ENCODE assay signal across 20 mouse cellular contexts in genomic region chr16:24958661-24959060, GRCm38 (mm10).
DNase-seq lines count a peak whose midpoint lies in the region; ATAC-seq and TF ChIP-seq lines count a peak whose summit lies in the region.
"Had no signal": no experiment of that assay in that cellular context is flagged by ENCODE, and none has a peak within 500 bp of the region (broad histone marks: within the 10 kb centered on the region; RNA-seq: fewer than 3 reads in every experiment).

No protein-coding gene starts in this region.

- H3K36me3 ChIP-seq in heart, embryonic 13.5 days: peaks cover 19% of the 10 kb centered on the region
- 0 out of 2 replicates have a peak, but pooled peaks cover 4% of the 10 kb centered on the region for H3K36me3 ChIP-seq in heart, postnatal 0 days (replicated peaks; ENCODE audit: control insufficient read depth, insufficient read depth, low read length)
- H3K36me3 ChIP-seq: embryonic facial prominence, embryonic 10.5 days; hindbrain, embryonic 13.5 days had no signal

- 0 out of 2 replicates have a peak overlapping the region, but pooled peaks have one; percentile 2 for H3K4me2 ChIP-seq in heart, embryonic 13.5 days
- no peak overlapping the region for H3K4me2 ChIP-seq in heart, postnatal 0 days (ENCODE audit: low read depth, low read length)
- H3K4me2 ChIP-seq: forebrain, embryonic 13.5 days; hindbrain, embryonic 13.5 days had no signal

- no peak for TF ChIP-seq EP300 in heart, postnatal 0 days (IDR thresholded peaks at IDR 0.05; ENCODE audit: low read depth)

- H3K27ac ChIP-seq in heart, embryonic 13.5 days (replicated peaks): peak overlapping the region; percentile 78
- H3K27ac ChIP-seq in heart, postnatal 0 days (ENCODE audit: low read depth): peak overlapping the region; percentile 54
- H3K27ac ChIP-seq: embryonic facial prominence, embryonic 10.5 days; forebrain, embryonic 13.5 days; hindbrain, embryonic 13.5 days; hindbrain, postnatal 0 days had no signal

- intact Hi-C loops in heart, postnatal 25 days (cut with DNase I): loop anchor here (5.0 kb wide), 1 partner anchor 99 kb away; no protein-coding TSS in a partner anchor

- H3K9ac ChIP-seq in heart, embryonic 13.5 days: no peak overlapping the region
- no peak overlapping the region for H3K9ac ChIP-seq in heart, postnatal 0 days (replicated peaks; ENCODE audit: low read depth, low read length)
- H3K9ac ChIP-seq: forebrain, embryonic 13.5 days; forebrain, postnatal 0 days; hindbrain, embryonic 13.5 days had no signal

- no peak for ATAC-seq in heart, embryonic 13.5 days (ENCODE audit: extremely low read depth, insufficient number of reproducible peaks, low FRiP score, low TSS enrichment)
- peak; percentile 82; the same call in 1 of the 2 replicates for ATAC-seq in heart, postnatal 0 days (ENCODE audit: insufficient read depth, low read depth)
- no peak for ATAC-seq in activated CD4-positive, CD25-positive, alpha-beta regulatory T cell, adult 4 months
- ATAC-seq: forebrain, embryonic 13.5 days; forebrain, postnatal 0 days; hindbrain, postnatal 0 days; Patski had no signal

- H3K4me3 ChIP-seq in heart, embryonic 13.5 days: no peak overlapping the region
- H3K4me3 ChIP-seq in heart, postnatal 0 days (ENCODE audit: low read depth, low read length): no peak overlapping the region
- H3K4me3 ChIP-seq: embryonic facial prominence, embryonic 10.5 days; forebrain, embryonic 13.5 days; hindbrain, embryonic 13.5 days had no signal

- TF ChIP-seq CTCF in heart, postnatal 0 days (IDR thresholded peaks at IDR 0.05; ENCODE audit: low read depth): no peak

- no peaks in the 10 kb centered on the region for H3K27me3 ChIP-seq in heart, embryonic 13.5 days (replicated peaks)
- no peaks in the 10 kb centered on the region for H3K27me3 ChIP-seq in heart, postnatal 0 days (ENCODE audit: control insufficient read depth, insufficient read depth, low read length)
- H3K27me3 ChIP-seq: CH12.LX; forebrain, embryonic 13.5 days; hindbrain, embryonic 13.5 days; Patski had no signal

- DNase-seq in heart, adult 8-10 months (ENCODE audit: low spot score): peak; percentile 33
- no peak for DNase-seq in heart, postnatal 25 days (ENCODE audit: low spot score)
- DNase-seq in heart, postnatal 0 days (ENCODE audit: low spot score): peak; percentile 64
- no peak for DNase-seq in layer of hippocampus, postnatal 10 days (ENCODE audit: low spot score in 2 of 2)
- DNase-seq: adrenal gland, adult 2 months; adrenal gland, postnatal 25 days; cerebellum, adult 18-20 months; cerebellum, adult 9-11 months; cerebellum, postnatal 36 days; forebrain, postnatal 0 days; gastrocnemius, postnatal 14 days; kidney, adult 11 months had no signal

- H3K4me1 ChIP-seq in heart, embryonic 13.5 days: peaks cover 38% of the 10 kb centered on the region
- H3K4me1 ChIP-seq in heart, postnatal 0 days (ENCODE audit: control insufficient read depth, insufficient read depth): peaks cover 20% of the 10 kb centered on the region
- H3K4me1 ChIP-seq: embryonic facial prominence, embryonic 10.5 days; forebrain, embryonic 13.5 days; hindbrain, embryonic 13.5 days had no signal

- H3K9me3 ChIP-seq in heart, embryonic 13.5 days: peaks cover 16% of the 10 kb centered on the region
- peaks cover 9% of the 10 kb centered on the region; the same call in 1 of the 2 replicates for H3K9me3 ChIP-seq in heart, postnatal 0 days (replicated peaks; ENCODE audit: control insufficient read depth, low read length)
- H3K9me3 ChIP-seq: hindbrain, embryonic 13.5 days had no signal

- WGBS in heart, embryonic 13.5 days: 36% methylated on average over 1 of the region's 1 CpGs
- 27% methylated on average over 1 of the region's 1 CpGs for WGBS in heart, postnatal 0 days

Comparison
In these comparisons a context has a peak if more than half of its experiments do, and no peak if none do; other contexts are left out.
1. DNase-seq: peak in heart, adult 8-10 months (single experiment) and heart, postnatal 0 days (single experiment); none in heart, postnatal 25 days (single experiment) and layer of hippocampus, postnatal 10 days (0 of 2).